Mouse (Mus musculus) neural tube, embryonic 11.5 days (tissue): ENCODE results near the gene Adamtsl2. TPM values are rescaled to one million over a fixed set of nuclear protein-coding genes. Genes with fewer than 3 reads are reported as not detected.

Experiments used
- ATAC-seq: fragments of 200-750 bp; cut with Nextera tagmentation; 2 replicates; pipeline ENCODE4 v1.8.0; 2017; ENCODE audit warnings: moderate number of reproducible peaks, mild to moderate bottlenecking, moderate TSS enrichment, moderate library complexity; ENCODE audit not compliant: insufficient read depth, low FRiP score, low TSS enrichment
- DNase-seq: peaks from one replicate; pipeline ENCODE4 v3.0.0-alpha.2; 2015; ENCODE audit warnings: low spot score
- H3K27ac ChIP-seq: fragments of 300-500 bp; sonication (generic); 2 replicates; pipeline ENCODE4 v1.5.1; 2014; ENCODE audit warnings: low read depth, mild to moderate bottlenecking, low read length
- H3K27me3 ChIP-seq: fragments of 300-500 bp; sonication (generic); 2 replicates; pipeline ENCODE4 v1.6.1; 2014; ENCODE audit warnings: mild to moderate bottlenecking, low read length, mixed read lengths; ENCODE audit not compliant: control insufficient read depth, insufficient read depth
- H3K36me3 ChIP-seq: fragments of 300-500 bp; sonication (generic); 2 replicates; pipeline ENCODE4 v1.6.1; 2014; ENCODE audit warnings: mild to moderate bottlenecking, low read length, moderate library complexity, mixed read lengths; ENCODE audit not compliant: control insufficient read depth, insufficient read depth
- H3K4me1 ChIP-seq: fragments of 300-500 bp; sonication (generic); 2 replicates; pipeline ENCODE4 v1.6.1; 2014; ENCODE audit warnings: low read length, mixed read lengths; ENCODE audit not compliant: control insufficient read depth, insufficient read depth
- H3K4me2 ChIP-seq: fragments of 300-500 bp; sonication (generic); 2 replicates; pipeline ENCODE4 v1.6.1; 2014; ENCODE audit warnings: low read depth, mild to moderate bottlenecking, moderate library complexity
- H3K4me3 ChIP-seq: fragments of 300-500 bp; sonication (generic); 2 replicates; pipeline ENCODE4 v1.5.1; 2014; ENCODE audit warnings: low read depth, low read length
- H3K9ac ChIP-seq: fragments of 300-500 bp; sonication (generic); 2 replicates; pipeline ENCODE4 v1.6.1; 2014; ENCODE audit warnings: mild to moderate bottlenecking, low read length
- H3K9me3 ChIP-seq: fragments of 300-500 bp; sonication (generic); 2 replicates; pipeline ENCODE4 v1.6.1; 2016; ENCODE audit warnings: low read length; ENCODE audit not compliant: control insufficient read depth
- WGBS: fragments of 180-500 bp; shearing (Covaris S2); extraction: QIAGEN DNeasy Blood & Tissue Kit; methylation state at CpG from one replicate; pipeline ENCODE4 v1.1.7; 2014; 5-methylcytosine and 5-hydroxymethylcytosine counted together
- polyA plus RNA-seq: library from polyadenylated mRNA; unstranded; fragments of >200 nt; fragmentation: Nextera tagmentation; extraction: Ambion mirVana; gene quantifications from 2 replicates; pipeline ENCODE4 v1.2.1, GENCODE M21; 2014

Adamtsl2 gene
- polyA plus RNA-seq, 1 experiment from 2014 or later: 7.2 TPM

- WGBS: 79% methylated on average over 12 of the region's 12 CpGs
- Histone ChIP-seq H3K4me3 (no peak overlapping the region), H3K27ac (no peak overlapping the region), H3K4me2 (no peak overlapping the region), H3K4me1 (peaks cover 8% of the 10 kb centered on the region), H3K36me3 (no peaks in the 10 kb centered on the region), H3K27me3 (no peaks in the 10 kb centered on the region), H3K9me3 (no peaks in the 10 kb centered on the region), H3K9ac (no peak overlapping the region)
- DNase-seq (no peak), ATAC-seq (no peak)
Measured at GRCm38 (mm10) chr2:27083761-27084475, 4.7 kb downstream of the Adamtsl2 start.

GRCm38 (mm10) chr2:27084963-27085362, 5.8 kb downstream of the Adamtsl2 start:
- H3K36me3 ChIP-seq: no peaks in the 10 kb centered on the region
- H3K9ac ChIP-seq: no peak overlapping the region
- DNase-seq (no peak), ATAC-seq (no peak)
- no peak overlapping the region for H3K27ac ChIP-seq
- no peaks in the 10 kb centered on the region; the same call in 1 of the 2 replicates for H3K4me1 ChIP-seq
- H3K4me3 ChIP-seq: no peak overlapping the region
- 40% methylated on average over 8 of the region's 8 CpGs for WGBS
- H3K27me3 ChIP-seq: no peaks in the 10 kb centered on the region
- no peak overlapping the region for H3K4me2 ChIP-seq
- H3K9me3 ChIP-seq: no peaks in the 10 kb centered on the region

GRCm38 (mm10) chr2:27085801-27086200, 6.6 kb downstream of the Adamtsl2 start:
- no peak overlapping the region for H3K4me2 ChIP-seq
- H3K4me3 ChIP-seq: no peak overlapping the region
- H3K27ac ChIP-seq: no peak overlapping the region
- DNase-seq: no peak
- H3K36me3 ChIP-seq: no peaks in the 10 kb centered on the region
- no peaks in the 10 kb centered on the region for H3K9me3 ChIP-seq
- no peaks in the 10 kb centered on the region for H3K27me3 ChIP-seq
- no peak for ATAC-seq
- no peak overlapping the region for H3K9ac ChIP-seq
- 55% methylated on average over 2 of the region's 2 CpGs for WGBS
- no peaks in the 10 kb centered on the region; the same call in 1 of the 2 replicates for H3K4me1 ChIP-seq

GRCm38 (mm10) chr2:27086483-27087010, 7.4 kb downstream of the Adamtsl2 start:
- Histone ChIP-seq H3K36me3 (no peaks in the 10 kb centered on the region), H3K9ac (no peak overlapping the region), H3K4me1 (no peaks in the 10 kb centered on the region; the same call in 1 of the 2 replicates), H3K9me3 (no peaks in the 10 kb centered on the region), H3K4me3 (no peak overlapping the region), H3K27ac (no peak overlapping the region), H3K27me3 (no peaks in the 10 kb centered on the region), H3K4me2 (no peak overlapping the region)
- DNase-seq: no peak
- WGBS: 74% methylated on average over 4 of the region's 4 CpGs
- ATAC-seq: no peak

- Histone ChIP-seq H3K9me3 (no peaks in the 10 kb centered on the region), H3K9ac (no peak overlapping the region), H3K27ac (no peak overlapping the region), H3K4me1 (no peaks in the 10 kb centered on the region; the same call in 1 of the 2 replicates), H3K4me3 (no peak overlapping the region), H3K4me2 (no peak overlapping the region), H3K36me3 (no peaks in the 10 kb centered on the region), H3K27me3 (no peaks in the 10 kb centered on the region)
- no peak for ATAC-seq
- WGBS: 90% methylated on average over 5 of the region's 5 CpGs
- DNase-seq: no peak
Measured at GRCm38 (mm10) chr2:27087581-27087980, 8.4 kb downstream of the Adamtsl2 start.

GRCm38 (mm10) chr2:27088071-27088644, 9.0 kb downstream of the Adamtsl2 start:
- H3K4me2 ChIP-seq: no peak overlapping the region
- WGBS: 83% methylated on average over 18 of the region's 18 CpGs

GRCm38 (mm10) chr2:27088700-27089099, 9.5 kb downstream of the Adamtsl2 start:
- 71% methylated on average over 5 of the region's 5 CpGs for WGBS
- no peak for DNase-seq
- Histone ChIP-seq H3K9ac (no peak overlapping the region), H3K36me3 (no peaks in the 10 kb centered on the region), H3K27ac (no peak overlapping the region), H3K27me3 (no peaks in the 10 kb centered on the region), H3K4me2 (no peak overlapping the region), H3K4me3 (no peak overlapping the region), H3K4me1 (no peaks in the 10 kb centered on the region; the same call in 1 of the 2 replicates), H3K9me3 (no peaks in the 10 kb centered on the region)
- no peak for ATAC-seq

More at GRCm38 (mm10) chr2:27088071-27088644, 9.0 kb downstream of the Adamtsl2 start:
- Histone ChIP-seq H3K27me3 (no peaks in the 10 kb centered on the region), H3K9ac (no peak overlapping the region), H3K4me1 (no peaks in the 10 kb centered on the region; the same call in 1 of the 2 replicates), H3K4me3 (no peak overlapping the region), H3K9me3 (no peaks in the 10 kb centered on the region), H3K36me3 (no peaks in the 10 kb centered on the region), H3K27ac (no peak overlapping the region)
- ATAC-seq (no peak), DNase-seq (no peak)

- Histone ChIP-seq H3K36me3 (no peaks in the 10 kb centered on the region), H3K9me3 (no peaks in the 10 kb centered on the region), H3K27me3 (no peaks in the 10 kb centered on the region), H3K27ac (no peak overlapping the region), H3K4me2 (no peak overlapping the region), H3K4me3 (no peak overlapping the region), H3K4me1 (no peaks in the 10 kb centered on the region; the same call in 1 of the 2 replicates), H3K9ac (no peak overlapping the region)
- ATAC-seq: no peak
- no peak for DNase-seq
- 65% methylated on average over 1 of the region's 1 CpGs for WGBS
Measured at GRCm38 (mm10) chr2:27089238-27089637, 10.1 kb downstream of the Adamtsl2 start.
